Comparison of ENCODE assay signal across 8 mouse cellular contexts in the genomic region with DNA sequence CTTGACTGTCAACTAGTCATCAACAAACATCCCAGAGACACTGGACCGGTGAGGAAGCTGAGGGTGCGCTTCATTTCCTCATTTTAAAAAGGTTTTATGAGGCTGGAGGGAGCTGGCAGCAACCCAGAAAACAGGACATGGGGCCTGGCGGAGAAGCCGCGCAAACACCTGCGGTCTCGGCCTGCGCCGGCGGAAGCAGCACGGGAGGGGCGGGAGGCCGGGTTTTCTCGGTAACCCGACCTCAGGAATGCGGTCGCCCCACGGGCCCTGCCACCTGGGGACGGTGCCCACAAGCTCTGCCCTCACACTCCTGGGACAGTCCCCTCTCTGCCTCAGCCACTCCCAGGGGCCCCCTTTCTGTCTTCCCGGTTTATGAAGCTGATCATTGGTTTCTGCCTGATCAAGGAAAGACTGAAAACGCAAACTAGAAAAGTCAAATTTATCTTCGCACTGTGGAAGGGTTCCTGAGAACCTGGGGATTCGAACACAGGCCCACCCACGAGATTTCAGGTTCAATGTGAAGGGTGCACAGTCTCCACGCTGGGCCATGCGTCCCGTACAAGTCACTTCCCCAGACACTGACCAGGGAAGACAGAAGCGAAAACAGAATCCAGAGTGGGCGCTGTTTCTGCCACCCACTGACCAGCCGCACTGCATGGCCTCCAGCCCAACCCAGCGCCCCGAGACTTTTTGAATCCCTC. TPM values are rescaled to one million over a fixed set of nuclear protein-coding genes. Genes with fewer than 3 reads are reported as not detected.
A peak's percentile ranks its signal among the peaks of the same experiment; 100 is the strongest.
DNase-seq lines count a peak whose midpoint lies in the region; ATAC-seq lines count a peak whose summit lies in the region.

No protein-coding gene starts in this region.

- no peak overlapping the region for H3K4me2 ChIP-seq in midbrain, embryonic 16.5 days (ENCODE audit: low read length)
- peak overlapping the region; percentile 23 for H3K4me2 ChIP-seq in heart, embryonic 16.5 days (ENCODE audit: low read depth, low read length)
- H3K4me2 ChIP-seq in limb, embryonic 12.5 days: peak overlapping the region; percentile 72

- no peak overlapping the region for H3K9ac ChIP-seq in midbrain, embryonic 16.5 days (ENCODE audit: low read depth, low read length)
- peak overlapping the region; percentile 74 for H3K9ac ChIP-seq in heart, embryonic 16.5 days (ENCODE audit: low read length)
- H3K9ac ChIP-seq in limb, embryonic 12.5 days (replicated peaks): peak overlapping the region; percentile 27

- H3K4me3 ChIP-seq in midbrain, embryonic 10.5 days: 0 out of 2 replicates have a peak overlapping the region, but pooled peaks have one; percentile 6
- no peak overlapping the region for H3K4me3 ChIP-seq in midbrain, embryonic 16.5 days (ENCODE audit: low read depth, low read length)
- no peak overlapping the region for H3K4me3 ChIP-seq in heart, embryonic 16.5 days (ENCODE audit: low read length)
- 0 out of 2 replicates have a peak overlapping the region, but pooled peaks have one; percentile 2 for H3K4me3 ChIP-seq in limb, embryonic 12.5 days (replicated peaks)

- H3K27me3 ChIP-seq in midbrain, embryonic 10.5 days (ENCODE audit: low read depth, poor library complexity, severe bottlenecking): peaks cover 32% of the 10 kb centered on the region
- no peaks in the 10 kb centered on the region; the same call in 1 of the 2 replicates for H3K27me3 ChIP-seq in midbrain, embryonic 16.5 days (ENCODE audit: control insufficient read depth, insufficient read depth, low read depth, low read length)
- no peaks in the 10 kb centered on the region for H3K27me3 ChIP-seq in heart, embryonic 16.5 days (ENCODE audit: control insufficient read depth, insufficient read depth, low read length)
- H3K27me3 ChIP-seq in limb, embryonic 12.5 days: no peaks in the 10 kb centered on the region

- WGBS in midbrain, embryonic 10.5 days: 32% methylated on average over 32 of the region's 32 CpGs
- WGBS in midbrain, embryonic 16.5 days: 37% methylated on average over 31 of the region's 32 CpGs
- WGBS in heart, embryonic 16.5 days: 38% methylated on average over 32 of the region's 32 CpGs
- 22% methylated on average over 32 of the region's 32 CpGs for WGBS in limb, embryonic 12.5 days

- no peaks in the 10 kb centered on the region for H3K36me3 ChIP-seq in midbrain, embryonic 10.5 days
- H3K36me3 ChIP-seq in midbrain, embryonic 16.5 days (ENCODE audit: control insufficient read depth, insufficient read depth, low read length): no peaks in the 10 kb centered on the region
- H3K36me3 ChIP-seq in heart, embryonic 16.5 days (ENCODE audit: control insufficient read depth, insufficient read depth): no peaks in the 10 kb centered on the region
- H3K36me3 ChIP-seq in limb, embryonic 12.5 days: no peaks in the 10 kb centered on the region

- H3K9me3 ChIP-seq in midbrain, embryonic 10.5 days (replicated peaks): no peaks in the 10 kb centered on the region
- no peaks in the 10 kb centered on the region for H3K9me3 ChIP-seq in midbrain, embryonic 16.5 days (replicated peaks; ENCODE audit: control insufficient read depth, low read length, poor library complexity, severe bottlenecking)
- no peaks in the 10 kb centered on the region for H3K9me3 ChIP-seq in heart, embryonic 16.5 days (replicated peaks; ENCODE audit: control insufficient read depth, low read length)
- H3K9me3 ChIP-seq in limb, embryonic 12.5 days: no peaks in the 10 kb centered on the region

- peaks cover 63% of the 10 kb centered on the region for H3K4me1 ChIP-seq in midbrain, embryonic 10.5 days
- H3K4me1 ChIP-seq in midbrain, embryonic 16.5 days (ENCODE audit: control insufficient read depth, insufficient read depth, low read length): peaks cover 28% of the 10 kb centered on the region
- H3K4me1 ChIP-seq in heart, embryonic 16.5 days (ENCODE audit: control insufficient read depth, insufficient read depth, low read length): peaks cover 44% of the 10 kb centered on the region
- peaks cover 59% of the 10 kb centered on the region for H3K4me1 ChIP-seq in limb, embryonic 12.5 days (replicated peaks)

- peak overlapping the region; percentile 87 for H3K27ac ChIP-seq in midbrain, embryonic 10.5 days (replicated peaks)
- no peak overlapping the region for H3K27ac ChIP-seq in midbrain, embryonic 16.5 days (ENCODE audit: low read length)
- peak overlapping the region; percentile 97 for H3K27ac ChIP-seq in heart, embryonic 16.5 days (ENCODE audit: low read length)
- peak overlapping the region; percentile 99 for H3K27ac ChIP-seq in limb, embryonic 12.5 days

- no peak for DNase-seq in midbrain, embryonic 10.5 days (ENCODE audit: low spot score)
- peak; percentile 69 to 78 for DNase-seq in cerebellum, postnatal 25 days
- peak; percentile 77 to 87 for DNase-seq in natural killer cell, adult 2 months (ENCODE audit: low spot score in 2 of 2)
- DNase-seq in c-Kit-positive CD71-positive TER-119-positive erythroid progenitor cells, embryonic 14.5 days (ENCODE audit: low spot score): no peak

- ATAC-seq in midbrain, embryonic 16.5 days: no peak
- ATAC-seq in heart, embryonic 16.5 days (replicated peaks; ENCODE audit: extremely low read depth, insufficient read depth, low FRiP score): no peak
- ATAC-seq in limb, embryonic 12.5 days (ENCODE audit: insufficient number of reproducible peaks, insufficient read depth, low FRiP score, low TSS enrichment, low read depth): no peak
- no peak for ATAC-seq in megakaryocyte-erythroid progenitor cell, adult 5-6 weeks (replicated peaks; ENCODE audit: low FRiP score, low TSS enrichment, poor library complexity, severe bottlenecking)

RNA-seq across cellular contexts. Expression of a gene that starts 3.3 kb away (rescaled TPM):
- polyA plus RNA-seq in midbrain, embryonic 10.5 days (2016; fragmentation: Nextera tagmentation; extraction: Ambion mirVana): 62.5 and 78.6 TPM in 2 replicates
- polyA plus RNA-seq in midbrain, embryonic 16.5 days (2015; fragmentation: Nextera tagmentation; extraction: Ambion mirVana): 60.4 and 67.9 TPM in 2 replicates
- polyA plus RNA-seq in heart, embryonic 16.5 days (2015; fragmentation: Nextera tagmentation; extraction: Ambion mirVana): 58.7 and 59.3 TPM in 2 replicates
- 117 and 121 TPM in 2 replicates for polyA plus RNA-seq in limb, embryonic 12.5 days (2016; fragmentation: Nextera tagmentation; extraction: Ambion mirVana)
- total RNA-seq in megakaryocyte-erythroid progenitor cell, adult 5-6 weeks (2014; fragmentation: Nextera tagmentation): 18.8 and 34.4 TPM in 2 replicates
- total RNA-seq in megakaryocyte-erythroid progenitor cell, adult 5-6 weeks (2017): 44.8 and 48.7 TPM in 2 replicates

RNA-seq across cellular contexts. Expression of a gene that starts 7.8 kb away (rescaled TPM):
- not detected in 2 replicates for polyA plus RNA-seq in midbrain, embryonic 10.5 days (2016; fragmentation: Nextera tagmentation; extraction: Ambion mirVana)
- 0.06 TPM in 1 of 2 replicates, not detected in the other for polyA plus RNA-seq in midbrain, embryonic 16.5 days (2015; fragmentation: Nextera tagmentation; extraction: Ambion mirVana)
- 0.05 TPM in 1 of 2 replicates, not detected in the other for polyA plus RNA-seq in heart, embryonic 16.5 days (2015; fragmentation: Nextera tagmentation; extraction: Ambion mirVana)
- polyA plus RNA-seq in limb, embryonic 12.5 days (2016; fragmentation: Nextera tagmentation; extraction: Ambion mirVana): not detected in 2 replicates
- total RNA-seq in megakaryocyte-erythroid progenitor cell, adult 5-6 weeks (2014; fragmentation: Nextera tagmentation): not detected in 2 replicates
- total RNA-seq in megakaryocyte-erythroid progenitor cell, adult 5-6 weeks (2017): not detected in 2 replicates

RNA-seq across cellular contexts. Expression of a gene that starts 22.4 kb away (rescaled TPM):
- polyA plus RNA-seq in midbrain, embryonic 10.5 days (2016; fragmentation: Nextera tagmentation; extraction: Ambion mirVana): 315 and 355 TPM in 2 replicates
- polyA plus RNA-seq in midbrain, embryonic 16.5 days (2015; fragmentation: Nextera tagmentation; extraction: Ambion mirVana): 137 and 143 TPM in 2 replicates
- 252 and 258 TPM in 2 replicates for polyA plus RNA-seq in heart, embryonic 16.5 days (2015; fragmentation: Nextera tagmentation; extraction: Ambion mirVana)
- polyA plus RNA-seq in limb, embryonic 12.5 days (2016; fragmentation: Nextera tagmentation; extraction: Ambion mirVana): 335 and 339 TPM in 2 replicates
- 286 and 287 TPM in 2 replicates for total RNA-seq in megakaryocyte-erythroid progenitor cell, adult 5-6 weeks (2014; fragmentation: Nextera tagmentation)
- total RNA-seq in megakaryocyte-erythroid progenitor cell, adult 5-6 weeks (2017): 240 and 290 TPM in 2 replicates

RNA-seq across cellular contexts. Expression of a gene that starts 22.9 kb away (rescaled TPM):
- polyA plus RNA-seq in midbrain, embryonic 10.5 days (2016; fragmentation: Nextera tagmentation; extraction: Ambion mirVana): not detected in 2 replicates
- polyA plus RNA-seq in midbrain, embryonic 16.5 days (2015; fragmentation: Nextera tagmentation; extraction: Ambion mirVana): not detected in 2 replicates
- not detected in 2 replicates for polyA plus RNA-seq in heart, embryonic 16.5 days (2015; fragmentation: Nextera tagmentation; extraction: Ambion mirVana)
- polyA plus RNA-seq in limb, embryonic 12.5 days (2016; fragmentation: Nextera tagmentation; extraction: Ambion mirVana): not detected in 2 replicates
- not detected in 2 replicates for total RNA-seq in megakaryocyte-erythroid progenitor cell, adult 5-6 weeks (2014; fragmentation: Nextera tagmentation)
- not detected in 2 replicates for total RNA-seq in megakaryocyte-erythroid progenitor cell, adult 5-6 weeks (2017)

RNA-seq across cellular contexts. Expression of a gene that starts 28.1 kb away (rescaled TPM):
- 0.72 and 0.78 TPM in 2 replicates for polyA plus RNA-seq in midbrain, embryonic 10.5 days (2016; fragmentation: Nextera tagmentation; extraction: Ambion mirVana)
- 0.11 and 0.23 TPM in 2 replicates for polyA plus RNA-seq in midbrain, embryonic 16.5 days (2015; fragmentation: Nextera tagmentation; extraction: Ambion mirVana)
- polyA plus RNA-seq in heart, embryonic 16.5 days (2015; fragmentation: Nextera tagmentation; extraction: Ambion mirVana): 0.38 and 0.55 TPM in 2 replicates
- 0.24 and 0.33 TPM in 2 replicates for polyA plus RNA-seq in limb, embryonic 12.5 days (2016; fragmentation: Nextera tagmentation; extraction: Ambion mirVana)
- total RNA-seq in megakaryocyte-erythroid progenitor cell, adult 5-6 weeks (2014; fragmentation: Nextera tagmentation): 0.28 TPM in 1 of 2 replicates, not detected in the other
- total RNA-seq in megakaryocyte-erythroid progenitor cell, adult 5-6 weeks (2017): not detected in 2 replicates

Comparison
In these comparisons a context has a peak if more than half of its experiments do, and no peak if none do; other contexts are left out.
1. H3K4me3 ChIP-seq: peak in midbrain, embryonic 10.5 days (single experiment) and limb, embryonic 12.5 days (single experiment); none in midbrain, embryonic 16.5 days (single experiment) and heart, embryonic 16.5 days (single experiment).
2. DNase-seq: peak in cerebellum, postnatal 25 days (2 of 2) and natural killer cell, adult 2 months (2 of 2); none in midbrain, embryonic 10.5 days (single experiment) and c-Kit-positive CD71-positive TER-119-positive erythroid progenitor cells, embryonic 14.5 days (single experiment).